Mouse (Mus musculus): ENCODE measurements at regions not wholly inside any gene's neighbourhood (a gene's known extent, or its start where the extent isn't known, plus 50 kb on each side); places are given as distances from the start of the nearest gene placed in this dataset.

DNA sequence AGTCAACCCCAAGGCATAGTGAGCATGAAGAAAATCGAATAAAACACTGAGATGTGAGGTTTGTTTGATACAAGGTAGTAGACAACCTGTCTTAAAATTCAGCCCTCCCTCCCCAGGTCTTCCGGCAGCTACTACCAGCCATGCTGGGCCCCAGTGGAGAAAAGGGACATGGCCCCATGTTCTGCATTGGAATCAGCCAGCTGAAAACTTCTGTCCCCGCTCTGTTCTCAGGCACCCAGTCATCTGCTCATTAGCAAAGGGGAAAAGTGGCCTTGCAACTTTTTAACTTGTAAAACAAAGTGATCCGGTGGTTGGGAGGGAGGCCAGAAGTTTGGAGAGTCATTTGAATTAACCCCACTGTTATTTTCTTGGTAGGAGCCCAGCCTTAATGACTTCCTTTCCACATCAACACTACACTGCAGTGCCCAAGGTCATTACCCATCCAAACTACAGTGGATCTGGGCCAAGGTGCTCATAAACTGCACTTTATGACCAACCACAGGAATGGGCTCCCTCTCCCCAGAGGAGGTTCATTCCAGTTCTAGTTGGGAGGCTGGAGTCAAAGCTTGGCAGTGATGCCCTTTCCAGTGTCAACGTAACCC, 143.5 kb downstream of the Npy start:
- TF ChIP-seq RCOR1 (conservative IDR thresholded peaks at IDR 0.05; ENCODE audit: low read depth, low read length): no peak
- no peak for TF ChIP-seq BHLHE40 (IDR thresholded peaks at IDR 0.05; ENCODE audit: low read depth, low read length)
- no peak for TF ChIP-seq CTCF (conservative IDR thresholded peaks at IDR 0.05 in 1 of 2, IDR thresholded peaks at IDR 0.05 in 1 of 2; ENCODE audit: low read depth in 2 of 2, low read length in 2 of 2)
- TF ChIP-seq CHD1 (IDR thresholded peaks at IDR 0.05; ENCODE audit: low read depth, low read length): no peak
- no peak for TF ChIP-seq USF2 (conservative IDR thresholded peaks at IDR 0.05; ENCODE audit: low read depth, low read length)
- no peak for TF ChIP-seq MYC (IDR thresholded peaks at IDR 0.05; ENCODE audit: low read depth, low read length)
- no peak for TF ChIP-seq EP300 (IDR thresholded peaks at IDR 0.05; ENCODE audit: low read length)
- no peak for TF ChIP-seq CHD2 (IDR thresholded peaks at IDR 0.05; ENCODE audit: low read length)
- TF ChIP-seq SIN3A (IDR thresholded peaks at IDR 0.05; ENCODE audit: low read length): no peak
- no peak for TF ChIP-seq IRF4 (IDR thresholded peaks at IDR 0.05; ENCODE audit: low read depth, low read length)
- TF ChIP-seq GABPA (IDR thresholded peaks at IDR 0.05; ENCODE audit: insufficient replicate concordance, low read depth, low read length): no peak
- no peak for TF ChIP-seq ZC3H11A (IDR thresholded peaks at IDR 0.05; ENCODE audit: low read depth, low read length)
